Mouse (Mus musculus): ENCODE data around the gene Vmn1r80. TPM values are rescaled to one million over a fixed set of nuclear protein-coding genes. Genes with fewer than 3 reads are reported as not detected.
"Not testable (repeated sequence)": the region's sequence is repeated elsewhere in the genome, so short reads cannot be mapped to it uniquely, and the experiment has no call there.

The Vmn1r80 gene
- polyA plus RNA-seq (2012; rRNA removed), result not detected in 2 replicates

GRCm38 (mm10) chr7:12188986-12189385 is at the start of gene Vmn1r80:
Gene Vmn1r80 (plus strand): TSS chr7:12189286.
- no peak for DNase-seq
- no peak within 1 kb of the TSS for H3K4me3 ChIP-seq (ENCODE audit: control insufficient read depth, insufficient read depth, low read length)

GRCm38 (mm10) chr7:12149957-12150356 is 39.1 kb upstream of the Vmn1r80 start, which contains the start of gene Vmn1r78:
Gene Vmn1r78 (plus strand): TSS chr7:12150257.
- no peak for DNase-seq
- Histone ChIP-seq H3K4me3 (ENCODE audit: control insufficient read depth, insufficient read depth, low read length) (no peak within 1 kb of the TSS), H3K36me3 (ENCODE audit: control insufficient read depth, insufficient read depth, low read length) (no peaks in the 10 kb centered on the region), H3K27ac (ENCODE audit: control insufficient read depth, insufficient read depth, low read length) (no peak within 1 kb of the TSS), H3K27me3 (ENCODE audit: control insufficient read depth, insufficient read depth, low read length) (no peaks in the 10 kb centered on the region), H3K4me1 (replicated peaks; ENCODE audit: control insufficient read depth, insufficient read depth, low read length) (no peaks in the 10 kb centered on the region)
- 57% methylated on average over 2 of the region's 2 CpGs for WGBS
- TF ChIP-seq CTCF (IDR thresholded peaks at IDR 0.05; ENCODE audit: borderline replicate concordance, control insufficient read depth, extremely low read depth, insufficient read depth, low read length, poor library complexity) (no peak), POLR2A (IDR thresholded peaks at IDR 0.05; ENCODE audit: control insufficient read depth, extremely low read depth, insufficient read depth, low read length, poor library complexity) (no peak)

More at GRCm38 (mm10) chr7:12188986-12189385, at the start of gene Vmn1r80:
- H3K27ac ChIP-seq (ENCODE audit: control insufficient read depth, insufficient read depth, low read length), result no peak within 1 kb of the TSS
- no peaks in the 10 kb centered on the region for H3K36me3 ChIP-seq (ENCODE audit: control insufficient read depth, insufficient read depth, low read length)
- 87% methylated on average over 1 of the region's 1 CpGs for WGBS
- no peaks in the 10 kb centered on the region for H3K27me3 ChIP-seq (ENCODE audit: control insufficient read depth, insufficient read depth, low read length)
- no peaks in the 10 kb centered on the region for H3K4me1 ChIP-seq (replicated peaks; ENCODE audit: control insufficient read depth, insufficient read depth, low read length)
- TF ChIP-seq POLR2A (IDR thresholded peaks at IDR 0.05; ENCODE audit: control insufficient read depth, extremely low read depth, insufficient read depth, low read length, poor library complexity) (no peak), CTCF (IDR thresholded peaks at IDR 0.05; ENCODE audit: borderline replicate concordance, control insufficient read depth, extremely low read depth, insufficient read depth, low read length, poor library complexity) (no peak)

GRCm38 (mm10) chr7:12156463-12156862 is 32.6 kb upstream of the Vmn1r80 start:
- H3K4me1 ChIP-seq (replicated peaks; ENCODE audit: control insufficient read depth, insufficient read depth, low read length); H3K4me3 ChIP-seq (ENCODE audit: control insufficient read depth, insufficient read depth, low read length); H3K36me3 ChIP-seq (ENCODE audit: control insufficient read depth, insufficient read depth, low read length); H3K27me3 ChIP-seq (ENCODE audit: control insufficient read depth, insufficient read depth, low read length); H3K27ac ChIP-seq (ENCODE audit: control insufficient read depth, insufficient read depth, low read length); DNase-seq: not testable (repeated sequence)
- 44% methylated on average over 1 of the region's 1 CpGs for WGBS

GRCm38 (mm10) chr7:12170979-12171378 is 18.1 kb upstream of the Vmn1r80 start, which contains the start of gene Vmn1r79:
Gene Vmn1r79 (plus strand): TSS chr7:12171279.
- not testable (repeated sequence) for H3K4me1 ChIP-seq (replicated peaks; ENCODE audit: control insufficient read depth, insufficient read depth, low read length); H3K27ac ChIP-seq (ENCODE audit: control insufficient read depth, insufficient read depth, low read length); H3K36me3 ChIP-seq (ENCODE audit: control insufficient read depth, insufficient read depth, low read length); DNase-seq; H3K27me3 ChIP-seq (ENCODE audit: control insufficient read depth, insufficient read depth, low read length); H3K4me3 ChIP-seq (ENCODE audit: control insufficient read depth, insufficient read depth, low read length)

- DNase-seq; H3K4me1 ChIP-seq (replicated peaks; ENCODE audit: control insufficient read depth, insufficient read depth, low read length); H3K4me3 ChIP-seq (ENCODE audit: control insufficient read depth, insufficient read depth, low read length); H3K27ac ChIP-seq (ENCODE audit: control insufficient read depth, insufficient read depth, low read length); H3K27me3 ChIP-seq (ENCODE audit: control insufficient read depth, insufficient read depth, low read length); H3K36me3 ChIP-seq (ENCODE audit: control insufficient read depth, insufficient read depth, low read length): not testable (repeated sequence)
- 66% methylated on average over 2 of the region's 2 CpGs for WGBS
Measured at GRCm38 (mm10) chr7:12172926-12173325, 16.2 kb upstream of the Vmn1r80 start.

- H3K4me1 ChIP-seq (replicated peaks; ENCODE audit: control insufficient read depth, insufficient read depth, low read length), result no peaks in the 10 kb centered on the region
- H3K4me3 ChIP-seq (ENCODE audit: control insufficient read depth, insufficient read depth, low read length), result no peak overlapping the region
- TF ChIP-seq POLR2A (IDR thresholded peaks at IDR 0.05; ENCODE audit: control insufficient read depth, extremely low read depth, insufficient read depth, low read length, poor library complexity) (no peak), CTCF (IDR thresholded peaks at IDR 0.05; ENCODE audit: borderline replicate concordance, control insufficient read depth, extremely low read depth, insufficient read depth, low read length, poor library complexity) (no peak)
- no peak overlapping the region for H3K27ac ChIP-seq (ENCODE audit: control insufficient read depth, insufficient read depth, low read length)
- no peaks in the 10 kb centered on the region for H3K27me3 ChIP-seq (ENCODE audit: control insufficient read depth, insufficient read depth, low read length)
- DNase-seq, result no peak
- WGBS, result 77% methylated on average over 2 of the region's 2 CpGs
- H3K36me3 ChIP-seq (ENCODE audit: control insufficient read depth, insufficient read depth, low read length), result no peaks in the 10 kb centered on the region
Measured at GRCm38 (mm10) chr7:12204141-12204540, 15.1 kb downstream of the Vmn1r80 start.

Other genes with a start within 250 kb of the Vmn1r80 start
- gene Vmn1r77, start 152.5 kb upstream of the Vmn1r80 start, polyA plus RNA-seq (2012; rRNA removed), result not detected in 2 replicates
- gene Vmn1r78, start 39.0 kb upstream of the Vmn1r80 start, polyA plus RNA-seq (2012; rRNA removed), result not detected in 2 replicates
- not detected in 2 replicates for gene Vmn1r79, start 18.0 kb upstream of the Vmn1r80 start, polyA plus RNA-seq (2012; rRNA removed)
- gene Vmn1r81, start 79.0 kb downstream of the Vmn1r80 start, polyA plus RNA-seq (2012; rRNA removed), result not detected in 2 replicates
- gene Vmn1r82, start 111.1 kb downstream of the Vmn1r80 start, polyA plus RNA-seq (2012; rRNA removed), result not detected in 2 replicates
- gene Vmn1r83, start 140.2 kb downstream of the Vmn1r80 start, polyA plus RNA-seq (2012; rRNA removed), result not detected in 2 replicates
- gene Vmn1r84, start 180.0 kb downstream of the Vmn1r80 start, polyA plus RNA-seq (2012; rRNA removed), result not detected in 2 replicates
- 1.0 and 1.2 TPM in 2 replicates for gene Zfp551, start 233.5 kb downstream of the Vmn1r80 start, polyA plus RNA-seq (2012; rRNA removed)